Mouse (Mus musculus) ovary, postnatal 14 days (tissue): Measurements from ENCODE around the gene Pih1d1.
"Not testable (repeated sequence)": the region's sequence is repeated elsewhere in the genome, so short reads cannot be mapped to it uniquely, and the experiment has no call there.

Experiments used
- DNase-seq: peaks from one replicate; pipeline ENCODE4 v3.0.0; 2022; ENCODE audit warnings: low spot score

Pih1d1 gene

GRCm38 (mm10) chr7:45168656-45169055, 14.6 kb downstream of the Pih1d1 start:
- no peak for DNase-seq

GRCm38 (mm10) chr7:45169495-45169894, 15.4 kb downstream of the Pih1d1 start:
- no peak for DNase-seq

- no peak for DNase-seq
Observed at GRCm38 (mm10) chr7:45172974-45173373, 18.9 kb downstream of the Pih1d1 start.

GRCm38 (mm10) chr7:45173772-45174171, 19.7 kb downstream of the Pih1d1 start:
- not testable (repeated sequence) for DNase-seq

- no peak for DNase-seq
Observed at GRCm38 (mm10) chr7:45174567-45175280, 20.6 kb downstream of the Pih1d1 start.

GRCm38 (mm10) chr7:45175398-45175797, 21.3 kb downstream of the Pih1d1 start:
- DNase-seq = no peak

GRCm38 (mm10) chr7:45175929-45176328, 21.8 kb downstream of the Pih1d1 start:
- no peak for DNase-seq

- no peak for DNase-seq
Observed at GRCm38 (mm10) chr7:45176356-45176755, 22.3 kb downstream of the Pih1d1 start.

- DNase-seq = no peak
Observed at GRCm38 (mm10) chr7:45178550-45178949, 24.4 kb downstream of the Pih1d1 start.

GRCm38 (mm10) chr7:45179469-45179868, 25.4 kb downstream of the Pih1d1 start, which contains the start of gene Gfy:
TSS of gene Gfy (minus strand) at chr7:45179569.
- no peak for DNase-seq

- no peak for DNase-seq
Observed at GRCm38 (mm10) chr7:45180896-45181477, 26.9 kb downstream of the Pih1d1 start, which contains the start of gene Pth2. TSS of gene Pth2 (plus strand) at chr7:45180995.

GRCm38 (mm10) chr7:45181540-45181939, 27.4 kb downstream of the Pih1d1 start:
- DNase-seq = no peak

GRCm38 (mm10) chr7:45182199-45182601, 28.1 kb downstream of the Pih1d1 start:
- DNase-seq = peak; percentile 75

- no peak for DNase-seq
Observed at GRCm38 (mm10) chr7:45182606-45183005, 28.5 kb downstream of the Pih1d1 start.

- DNase-seq = no peak
Observed at GRCm38 (mm10) chr7:45183672-45184071, 29.6 kb downstream of the Pih1d1 start.

GRCm38 (mm10) chr7:45185921-45186320, 31.8 kb downstream of the Pih1d1 start:
- no peak for DNase-seq

- no peak for DNase-seq
Observed at GRCm38 (mm10) chr7:45189600-45189999, 35.5 kb downstream of the Pih1d1 start.

- DNase-seq = no peak
Observed at GRCm38 (mm10) chr7:45190186-45190585, 36.1 kb downstream of the Pih1d1 start.

GRCm38 (mm10) chr7:45191161-45191560, 37.1 kb downstream of the Pih1d1 start:
- no peak for DNase-seq

GRCm38 (mm10) chr7:45191803-45192363, 37.8 kb downstream of the Pih1d1 start:
- no peak for DNase-seq

GRCm38 (mm10) chr7:45192585-45193310, 38.6 kb downstream of the Pih1d1 start:
- no peak for DNase-seq

GRCm38 (mm10) chr7:45193406-45193805, 39.3 kb downstream of the Pih1d1 start:
- no peak for DNase-seq
